Mouse (Mus musculus) megakaryocyte, embryonic 14.5 days (primary cell): ENCODE results near the gene Phactr4.

Experiments
- FLI1 ChIP-seq: IDR thresholded peaks from 2 replicates; pipeline ENCODE4 v1.6.1; 2012; ENCODE audit warnings: low read length, inconsistent platforms, mixed read lengths
- GATA1 ChIP-seq: IDR thresholded peaks from 3 replicates; pipeline ENCODE4 v1.6.1; 2012; ENCODE audit warnings: mixed read lengths, low read length, inconsistent platforms, borderline replicate concordance

- TF ChIP-seq GATA1: no peak
- TF ChIP-seq FLI1: no peak
Measured at GRCm38 (mm10) chr4:132426021-132426420, 3.7 kb upstream of the Phactr4 start.
